Mouse (Mus musculus) lung, postnatal 4 days (tissue): ENCODE results near the gene Lrrc61.

Source experiments
- DNase-seq, 2 experiments: peaks; one replicate each; pipeline ENCODE4 v3.0.0; 2021

Gene Lrrc61

GRCm38 (mm10) chr6:48548314-48548713, 6.3 kb upstream of the Lrrc61 start:
- DNase-seq = no peak

- peak in 1 of 2 experiments; percentile 43 for DNase-seq
These were observed 1.7 kb upstream of the Lrrc61 start for GRCm38 (mm10) chr6:48552918-48553317.

- no peak for DNase-seq
These were observed 777 bp upstream of the Lrrc61 start for GRCm38 (mm10) chr6:48553819-48554218.

GRCm38 (mm10) chr6:48555104-48555890, 701 bp downstream of the Lrrc61 start:
- peak; percentile 41 to 67 for DNase-seq

- DNase-seq = no peak
These were observed 1.4 kb downstream of the Lrrc61 start for GRCm38 (mm10) chr6:48555956-48556355.

GRCm38 (mm10) chr6:48565693-48566310, 11.2 kb downstream of the Lrrc61 start:
- DNase-seq = no peak

GRCm38 (mm10) chr6:48566312-48566711, 11.7 kb downstream of the Lrrc61 start:
- peak; percentile 61 to 76 for DNase-seq

- peak; percentile 30 to 58 for DNase-seq
These were observed 13.7 kb downstream of the Lrrc61 start for GRCm38 (mm10) chr6:48568036-48568984.

GRCm38 (mm10) chr6:48569065-48569807, 14.6 kb downstream of the Lrrc61 start:
- DNase-seq = no peak

GRCm38 (mm10) chr6:48572014-48572413, 17.4 kb downstream of the Lrrc61 start:
- no peak for DNase-seq

GRCm38 (mm10) chr6:48572572-48573061, 18.0 kb downstream of the Lrrc61 start, which contains the start of gene Rarres2:
Rarres2 (minus strand) TSS chr6:48572789.
- peak; percentile 64 to 74 for DNase-seq

GRCm38 (mm10) chr6:48573280-48573679, 18.7 kb downstream of the Lrrc61 start:
- peak in 1 of 2 experiments; percentile 42 for DNase-seq

GRCm38 (mm10) chr6:48573981-48574380, 19.4 kb downstream of the Lrrc61 start:
- DNase-seq = no peak

GRCm38 (mm10) chr6:48578736-48579135, 24.1 kb downstream of the Lrrc61 start:
- DNase-seq = no peak

- peak in 1 of 2 experiments; percentile 47 for DNase-seq
These were observed 24.6 kb downstream of the Lrrc61 start for GRCm38 (mm10) chr6:48579215-48579648.

- DNase-seq = no peak
These were observed 26.7 kb downstream of the Lrrc61 start for GRCm38 (mm10) chr6:48581257-48581656.

- DNase-seq = no peak
These were observed 27.4 kb downstream of the Lrrc61 start for GRCm38 (mm10) chr6:48582037-48582436.

GRCm38 (mm10) chr6:48589194-48589750, 34.7 kb downstream of the Lrrc61 start, which contains the start of gene Gm45021:
Gm45021 (plus strand) TSS chr6:48589610.
- DNase-seq = no peak

GRCm38 (mm10) chr6:48591221-48591845, 36.7 kb downstream of the Lrrc61 start:
- DNase-seq = no peak

GRCm38 (mm10) chr6:48591871-48592270, 37.3 kb downstream of the Lrrc61 start:
- DNase-seq = no peak
